Mouse (Mus musculus) c-Kit-positive CD71-positive TER-119-negative erythroid progenitor cells, embryonic 14.5 days (primary cell): ENCODE data around the gene Rnf128.

Experiments
- DNase-seq: peaks from one replicate; pipeline ENCODE4 v3.0.0-alpha.2; 2013; ENCODE audit warnings: low read depth

Rnf128 gene

GRCm38 (mm10) chrX:139622071-139622470 lies 59.0 kb downstream of the Rnf128 start:
- DNase-seq, result no peak

- no peak for DNase-seq
Observed at GRCm38 (mm10) chrX:139634758-139635157, 71.6 kb downstream of the Rnf128 start.

GRCm38 (mm10) chrX:139639744-139640143 lies 76.6 kb downstream of the Rnf128 start:
- DNase-seq, result no peak

GRCm38 (mm10) chrX:139640418-139640817 lies 77.3 kb downstream of the Rnf128 start:
- no peak for DNase-seq

DNA sequence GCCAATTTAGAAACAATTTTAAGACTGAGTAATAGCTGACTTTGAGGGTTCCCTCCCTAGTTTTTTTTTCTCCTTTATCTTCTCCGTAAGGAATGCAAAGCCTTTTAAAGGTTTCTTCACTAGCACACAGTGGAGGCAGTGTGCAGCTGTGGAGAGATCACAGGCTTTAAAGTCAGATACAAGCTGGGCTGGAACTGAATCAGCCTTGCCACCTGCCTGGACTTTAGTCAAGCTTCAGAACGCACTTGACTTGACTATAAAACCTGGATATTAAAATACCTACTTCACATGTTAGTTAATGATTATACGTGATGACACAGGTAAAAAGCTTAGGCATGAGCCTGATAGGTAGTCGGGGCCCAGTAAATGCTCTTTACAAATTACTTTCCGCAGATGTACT lies 89.1 kb downstream of the Rnf128 start:
- no peak for DNase-seq

DNA sequence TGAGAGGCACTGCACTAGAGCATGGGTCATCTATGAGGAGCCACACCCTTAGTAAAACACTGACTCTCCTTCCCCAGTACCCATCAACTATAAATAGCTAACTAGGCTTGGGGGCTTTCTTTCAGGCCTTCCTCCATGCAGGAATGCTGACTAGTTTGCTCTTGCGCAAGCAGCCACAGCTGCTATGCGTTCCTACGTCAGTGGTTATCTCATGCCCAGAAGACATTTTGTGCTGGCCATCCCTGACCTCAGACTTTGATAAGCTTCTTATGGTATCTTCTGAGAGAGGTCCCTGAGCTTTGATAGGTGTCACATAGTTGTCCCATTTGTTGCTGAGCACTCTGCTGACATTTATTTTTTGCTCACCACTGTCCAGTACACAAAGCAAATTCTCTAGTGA lies 90.2 kb downstream of the Rnf128 start:
- peak; percentile 15 for DNase-seq

DNA sequence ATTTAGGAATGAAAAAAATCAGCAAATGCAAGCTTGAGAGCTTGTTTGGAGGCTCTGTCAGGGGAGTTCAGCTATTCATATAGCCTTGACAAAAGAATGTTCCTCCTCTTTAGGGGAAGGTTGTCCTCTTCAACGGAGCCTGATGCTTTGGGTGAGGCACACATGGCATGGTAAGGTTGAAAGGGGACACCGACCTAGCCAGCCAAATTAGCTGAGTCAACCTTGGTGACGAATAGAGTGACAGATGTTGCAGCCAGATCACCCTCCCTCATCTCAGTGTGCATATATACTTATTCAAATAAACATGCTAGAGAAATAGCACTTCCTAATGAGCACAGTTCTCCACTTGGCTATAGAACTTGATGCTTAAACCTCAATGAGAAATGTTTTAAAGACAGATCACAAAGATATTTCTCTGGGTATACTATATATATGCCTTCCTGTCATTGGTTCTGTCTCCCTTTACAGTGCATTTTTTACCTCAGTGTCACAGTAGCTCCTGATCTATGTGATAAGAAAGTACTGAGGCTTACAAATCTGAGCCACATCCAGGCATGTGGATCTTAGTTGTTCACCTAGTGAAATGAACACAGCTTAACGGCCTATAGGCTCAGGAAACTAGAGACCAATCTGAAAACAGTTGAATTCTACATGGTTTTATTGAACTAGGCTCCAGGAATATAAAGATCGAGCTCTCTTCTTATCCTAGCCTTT lies 91.4 kb downstream of the Rnf128 start:
- peak; percentile 25 for DNase-seq

GRCm38 (mm10) chrX:139662111-139662510 lies 99.0 kb downstream of the Rnf128 start:
- DNase-seq, result no peak

DNA sequence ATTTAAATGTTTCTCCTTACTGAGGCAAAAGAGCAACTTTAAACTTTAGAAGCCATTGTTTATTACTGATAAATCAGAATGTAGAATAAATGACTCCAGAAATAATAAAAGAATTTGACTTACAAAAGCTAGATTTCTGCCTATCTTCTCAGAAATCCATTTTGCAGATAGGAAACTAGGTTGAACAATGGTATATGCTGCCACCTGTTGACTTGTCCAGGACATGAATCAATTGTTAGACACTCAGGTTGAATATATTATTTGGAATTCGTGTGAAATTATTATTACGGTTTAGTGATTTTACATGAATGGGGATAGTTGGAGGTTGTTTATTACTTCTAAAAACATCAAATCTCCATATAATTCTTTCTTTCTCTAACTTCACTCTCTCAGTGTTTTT lies 102.7 kb downstream of the Rnf128 start:
- no peak for DNase-seq

DNA sequence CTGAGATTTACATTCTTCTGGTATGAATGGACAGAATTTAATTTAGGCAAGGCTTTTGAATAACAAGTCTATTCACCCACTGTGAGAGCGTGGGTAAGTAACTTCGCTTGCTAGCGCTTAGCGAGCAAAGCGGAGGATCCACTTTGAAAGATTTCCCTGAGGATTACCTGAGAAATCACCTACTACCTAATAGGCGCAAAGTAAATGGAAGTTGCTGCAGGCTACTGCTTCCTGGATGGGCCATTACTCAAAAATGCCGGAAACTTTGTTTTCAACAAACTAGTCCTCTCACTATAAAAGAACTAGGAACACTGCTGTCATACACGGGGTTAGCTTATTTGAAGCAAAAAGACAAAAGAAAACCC lies 121.3 kb downstream of the Rnf128 start:
- DNase-seq, result no peak

- peak; percentile 75 for DNase-seq
Observed at GRCm38 (mm10) chrX:139684775-139685695, 121.9 kb downstream of the Rnf128 start, which contains the start of gene Tbc1d8b. Tbc1d8b (plus strand) TSS chrX:139684996.

- no peak for DNase-seq
Observed at GRCm38 (mm10) chrX:139714381-139714780, 151.3 kb downstream of the Rnf128 start, which contains the start of gene Gm15013. Gm15013 (minus strand) TSS chrX:139714481.

DNA sequence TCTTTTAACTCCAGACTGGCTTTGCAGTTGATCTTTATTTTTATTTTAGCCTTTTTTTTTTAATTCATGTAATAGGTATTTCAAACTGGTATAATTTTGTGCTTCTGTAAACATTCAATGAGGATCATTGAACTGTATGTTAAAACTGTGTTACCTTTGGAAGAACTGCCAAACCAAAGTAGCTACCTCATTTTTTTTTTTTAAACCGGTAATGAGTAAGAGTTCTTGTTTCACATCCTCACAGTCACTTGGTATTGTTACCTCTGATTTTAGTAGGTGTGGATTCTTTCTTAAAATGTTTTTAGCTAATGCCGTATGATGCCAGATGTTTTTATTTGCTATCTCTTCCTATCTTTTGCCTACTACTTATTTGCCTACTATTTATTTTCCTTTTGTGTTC lies 159.2 kb downstream of the Rnf128 start:
- DNase-seq, result no peak
